Mouse (Mus musculus): ENCODE measurements around the gene Wipf3.

Gene Wipf3

DNA sequence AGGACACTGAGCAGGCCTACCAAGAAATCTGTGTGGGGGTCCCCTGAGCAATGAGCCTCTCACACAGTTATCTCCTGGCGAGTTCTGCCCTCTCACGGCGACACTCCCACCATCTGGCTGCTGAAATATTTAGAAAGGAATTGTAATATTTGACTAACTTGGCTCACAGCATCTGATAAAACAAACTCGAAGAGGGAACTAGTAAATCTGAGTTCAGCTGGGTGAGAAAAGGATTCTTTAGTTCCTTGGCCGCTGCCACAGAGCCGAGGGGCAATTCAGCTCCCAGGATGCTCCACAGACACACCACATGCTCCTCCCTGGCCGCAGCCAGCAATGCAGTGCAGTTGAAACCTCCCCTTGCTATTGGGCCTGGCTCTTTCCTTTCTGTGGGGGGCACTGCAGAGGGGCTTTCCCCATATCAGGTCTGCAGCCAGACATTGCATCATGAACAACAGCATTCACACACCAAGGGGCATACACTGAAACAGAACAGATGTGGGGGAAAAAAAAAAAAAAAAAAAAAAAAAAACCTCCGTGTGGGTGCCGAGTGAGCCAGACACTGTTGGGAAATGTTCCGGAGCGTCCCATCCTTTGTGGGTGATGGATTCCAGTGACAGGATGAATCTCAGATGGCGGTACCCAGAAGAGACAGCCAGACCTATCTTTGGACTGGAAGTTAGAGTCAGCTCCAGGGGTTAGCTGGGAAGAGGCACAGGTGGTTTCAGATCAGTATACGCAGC is 3.6 kb downstream of the Wipf3 start:
- DNase-seq: no peak

DNA sequence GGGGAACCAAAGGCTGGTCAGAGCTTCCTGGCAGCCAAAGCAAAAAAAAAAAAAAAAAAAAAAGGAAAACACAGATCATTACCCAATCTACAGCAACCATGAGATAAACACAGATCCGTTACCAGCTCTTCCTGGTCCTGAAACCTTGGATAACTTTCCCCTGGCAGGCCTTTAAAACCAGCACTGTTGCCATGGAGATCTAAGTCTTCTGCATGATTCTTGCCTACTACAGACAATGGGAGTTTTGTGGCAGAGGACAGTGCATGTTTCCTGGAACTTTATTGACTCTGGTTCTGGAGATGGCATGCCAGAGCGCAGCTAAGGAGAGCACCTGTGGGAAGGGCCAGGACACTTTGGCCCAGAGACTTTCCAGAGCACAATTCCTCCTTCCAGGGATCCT is 4.8 kb downstream of the Wipf3 start:
- DNase-seq: no peak

DNA sequence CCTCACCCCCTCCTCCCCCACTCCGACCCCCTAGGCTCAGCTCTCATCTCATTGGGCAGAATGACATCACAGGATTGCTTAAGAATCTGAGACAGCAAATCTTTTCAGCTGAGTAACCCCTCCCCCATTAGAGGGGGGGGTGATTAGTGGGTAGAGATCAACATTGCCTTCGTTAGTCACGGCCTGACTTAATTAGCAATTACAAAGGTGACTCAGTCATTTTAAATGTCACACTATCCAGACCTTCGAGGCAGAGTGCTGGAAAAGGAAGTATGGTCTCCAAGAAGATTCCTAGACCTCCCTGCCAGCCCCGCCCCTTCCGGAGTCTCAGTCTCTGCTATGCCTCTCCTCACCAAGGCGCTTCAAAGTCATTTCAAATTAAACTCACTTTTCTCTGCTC is 6.3 kb downstream of the Wipf3 start:
- DNase-seq: no peak

DNA sequence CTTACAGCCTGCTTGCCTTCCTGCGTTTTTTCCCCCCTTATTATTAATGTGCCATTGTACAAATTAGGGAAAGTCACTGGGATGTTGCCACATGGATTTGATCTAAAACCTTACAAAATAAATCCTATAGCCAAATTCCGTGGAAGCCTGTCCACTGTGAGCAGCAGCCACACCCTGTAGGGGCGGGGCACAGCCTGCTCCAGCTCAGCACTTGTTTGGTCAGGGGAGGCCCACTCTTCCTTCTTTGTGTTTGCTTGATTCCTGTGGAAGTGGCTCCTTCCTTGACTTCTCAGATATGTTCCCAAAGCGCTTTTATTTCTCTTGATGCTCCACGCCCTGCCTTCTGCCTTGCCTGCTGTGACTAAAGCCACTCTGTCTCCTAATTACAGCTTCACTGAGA is 6.9 kb downstream of the Wipf3 start:
- DNase-seq: no peak

DNA sequence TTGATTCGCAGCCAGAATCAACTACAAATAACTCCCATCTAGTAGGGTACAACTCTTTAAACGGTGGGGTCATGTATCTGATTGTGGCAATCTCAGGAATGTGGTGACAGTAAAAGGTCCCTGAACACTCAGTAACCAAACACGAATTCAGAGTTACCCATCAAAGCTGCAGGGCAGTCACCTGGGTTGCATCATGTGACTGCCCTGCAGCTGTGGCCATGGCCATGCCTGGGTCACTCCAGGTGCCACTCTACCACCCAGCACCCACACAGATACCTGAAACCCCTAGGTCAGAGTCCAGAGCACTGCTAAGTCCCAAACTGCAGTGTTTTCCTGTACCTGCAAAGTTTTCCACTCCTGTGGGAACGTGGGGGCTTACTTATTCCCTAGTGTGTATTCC is 9.1 kb downstream of the Wipf3 start:
- DNase-seq: no peak

DNA sequence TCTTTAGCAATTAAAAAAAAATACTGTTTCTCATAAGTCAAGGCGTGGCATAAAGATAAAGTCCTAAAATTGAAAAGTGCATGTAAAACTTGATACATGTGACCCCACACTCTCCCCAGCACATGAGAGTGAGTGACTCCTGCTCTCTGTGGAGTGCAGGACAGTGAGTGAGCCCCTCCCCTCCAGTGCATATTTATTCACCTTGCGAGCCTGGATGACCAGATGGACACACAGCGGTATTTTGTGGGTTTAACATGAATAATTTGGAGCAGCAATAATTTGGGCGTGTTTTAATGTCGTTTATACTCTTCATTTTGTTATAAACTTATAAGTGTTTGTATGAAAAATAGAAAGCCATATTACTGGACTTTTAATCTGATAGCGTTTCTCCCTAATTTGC is 11.3 kb downstream of the Wipf3 start:
- no peak for DNase-seq

DNA sequence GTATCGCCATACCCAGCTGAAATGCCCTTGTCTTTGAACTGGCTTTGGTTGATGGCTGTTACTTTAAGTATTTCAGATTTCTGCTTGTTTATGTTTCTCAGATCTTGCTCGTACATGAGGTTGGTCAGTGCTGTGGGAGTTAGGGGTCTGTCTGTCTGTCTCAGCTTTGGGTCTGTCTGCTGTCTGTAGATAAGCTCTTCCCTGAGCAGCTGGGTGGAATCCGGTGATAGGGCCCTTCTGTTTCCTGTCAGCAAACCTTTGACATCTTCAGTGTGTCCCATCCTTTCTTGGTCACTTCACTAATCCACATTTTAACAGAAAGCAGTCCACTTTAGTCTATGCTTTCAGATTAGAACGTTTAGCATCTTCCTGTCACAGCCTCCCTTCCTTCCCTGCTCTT is 14.3 kb downstream of the Wipf3 start:
- DNase-seq: no peak

DNA sequence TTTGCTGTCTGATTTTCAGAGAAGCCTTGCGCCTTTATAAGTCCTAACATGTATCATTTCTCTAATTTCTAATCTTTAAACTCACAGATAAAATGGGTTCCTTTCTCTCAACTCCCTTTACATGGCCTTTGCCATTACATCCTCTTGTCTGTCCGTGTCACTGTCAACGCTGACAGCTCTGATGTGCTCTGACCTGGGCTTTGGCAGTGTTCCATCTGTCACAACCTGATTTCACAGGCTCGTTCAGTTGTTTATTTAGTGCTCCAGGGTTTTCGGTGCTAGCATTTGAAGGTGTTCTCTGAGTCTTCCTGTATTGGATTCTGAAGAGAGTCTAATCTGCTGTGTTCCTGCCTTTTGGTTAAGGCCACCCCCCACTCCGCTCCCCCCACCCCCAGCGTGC is 14.7 kb downstream of the Wipf3 start:
- no peak for DNase-seq

DNA sequence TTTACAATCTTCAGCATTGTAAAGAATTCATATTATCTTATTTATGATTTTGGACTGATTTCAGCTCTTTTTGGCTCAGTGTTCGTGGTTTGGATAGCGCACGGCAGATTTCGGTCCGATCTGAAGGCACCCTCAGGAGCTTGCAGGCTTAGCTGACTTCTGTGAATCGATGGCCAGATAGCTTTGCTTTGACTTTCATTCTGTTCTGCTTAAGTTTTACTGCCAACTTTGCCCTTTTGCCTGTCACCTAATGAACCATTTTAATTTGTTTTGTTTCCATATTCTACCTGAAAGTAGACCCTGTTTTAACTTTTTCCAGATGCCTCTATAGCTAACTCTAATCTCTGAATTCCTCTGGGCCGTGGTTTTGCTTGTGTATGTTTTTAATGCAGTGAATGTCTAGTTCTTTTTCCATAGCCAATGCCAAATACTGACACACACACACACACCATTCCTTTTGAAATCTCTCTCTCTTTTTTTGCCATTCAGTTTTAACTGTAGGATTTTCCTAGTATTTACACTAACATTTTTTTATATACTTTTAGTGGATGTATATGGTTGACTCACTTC is 15.9 kb downstream of the Wipf3 start:
- DNase-seq: no peak

DNA sequence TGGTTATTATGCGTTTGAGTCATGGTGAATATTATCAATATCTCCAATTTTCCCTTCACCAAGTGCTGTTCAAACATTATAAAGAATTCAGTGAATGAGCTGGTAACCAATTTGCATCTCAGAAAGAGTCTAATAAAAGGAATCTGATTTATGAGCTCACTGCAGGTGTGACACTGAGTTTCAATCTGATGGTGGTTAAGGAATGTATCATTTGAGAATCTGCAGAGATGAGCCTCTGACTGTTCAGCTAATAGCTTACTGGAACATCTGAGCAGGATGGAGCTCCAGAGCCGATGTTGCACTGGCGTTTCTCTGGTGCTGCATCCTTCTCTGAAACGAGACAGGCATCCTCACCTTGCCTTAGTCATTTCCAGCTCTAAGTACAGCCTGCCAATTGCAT is 17.9 kb downstream of the Wipf3 start:
- no peak for DNase-seq

DNA sequence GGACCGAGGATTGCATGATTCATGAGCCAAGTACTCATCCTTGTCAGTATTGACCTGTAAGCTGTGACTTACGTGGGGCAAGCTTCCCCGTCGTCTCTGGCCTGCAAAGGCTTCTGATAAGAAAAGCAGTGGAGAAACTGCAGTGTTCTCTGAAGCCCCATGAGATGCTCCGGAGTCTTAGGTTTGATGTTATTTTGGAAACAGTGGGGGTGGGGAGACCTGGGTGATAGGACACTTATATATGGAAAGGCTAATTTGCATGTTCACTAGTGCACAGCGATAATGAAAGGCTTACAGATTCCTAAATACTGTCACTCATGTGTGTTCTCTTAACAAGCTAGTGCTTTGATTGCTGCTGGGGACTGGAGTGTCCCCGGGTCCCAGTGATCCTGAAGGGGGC is 30.3 kb downstream of the Wipf3 start:
- DNase-seq: no peak

DNA sequence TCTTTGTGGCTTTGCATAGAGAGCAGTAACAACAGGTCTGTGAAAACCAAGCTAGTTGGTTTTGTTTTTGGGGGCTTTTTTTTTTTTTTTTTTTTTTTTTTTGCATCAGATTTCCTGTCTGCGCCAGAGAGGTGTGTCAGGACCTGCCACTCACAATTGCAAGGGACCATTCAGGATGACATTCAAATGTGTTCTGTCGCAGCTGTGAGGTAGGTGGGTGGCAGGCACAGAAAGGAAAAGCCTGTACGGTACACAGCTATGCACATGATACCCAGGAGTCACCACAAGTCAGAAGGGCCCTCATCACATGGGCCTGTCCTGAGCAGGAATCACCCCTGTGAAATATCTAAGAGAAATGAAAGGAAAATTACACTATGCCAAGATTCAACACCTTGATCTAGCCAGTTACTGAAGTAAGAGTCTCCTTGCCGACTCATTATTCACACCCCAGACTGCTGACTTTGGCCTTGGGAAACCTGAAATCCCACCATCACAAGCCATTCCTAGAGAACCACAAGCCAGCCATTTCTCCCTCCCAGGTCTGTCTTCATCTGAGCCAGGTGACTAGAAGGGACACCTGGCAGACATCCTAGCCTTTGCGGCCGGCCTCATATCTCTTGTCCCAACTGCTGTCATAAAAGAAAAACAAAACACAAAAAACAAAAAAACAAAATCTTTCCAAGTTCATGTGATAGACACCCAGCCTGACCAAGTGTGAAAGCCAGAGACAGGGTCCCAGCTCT is 30.9 kb downstream of the Wipf3 start:
- no peak for DNase-seq

DNA sequence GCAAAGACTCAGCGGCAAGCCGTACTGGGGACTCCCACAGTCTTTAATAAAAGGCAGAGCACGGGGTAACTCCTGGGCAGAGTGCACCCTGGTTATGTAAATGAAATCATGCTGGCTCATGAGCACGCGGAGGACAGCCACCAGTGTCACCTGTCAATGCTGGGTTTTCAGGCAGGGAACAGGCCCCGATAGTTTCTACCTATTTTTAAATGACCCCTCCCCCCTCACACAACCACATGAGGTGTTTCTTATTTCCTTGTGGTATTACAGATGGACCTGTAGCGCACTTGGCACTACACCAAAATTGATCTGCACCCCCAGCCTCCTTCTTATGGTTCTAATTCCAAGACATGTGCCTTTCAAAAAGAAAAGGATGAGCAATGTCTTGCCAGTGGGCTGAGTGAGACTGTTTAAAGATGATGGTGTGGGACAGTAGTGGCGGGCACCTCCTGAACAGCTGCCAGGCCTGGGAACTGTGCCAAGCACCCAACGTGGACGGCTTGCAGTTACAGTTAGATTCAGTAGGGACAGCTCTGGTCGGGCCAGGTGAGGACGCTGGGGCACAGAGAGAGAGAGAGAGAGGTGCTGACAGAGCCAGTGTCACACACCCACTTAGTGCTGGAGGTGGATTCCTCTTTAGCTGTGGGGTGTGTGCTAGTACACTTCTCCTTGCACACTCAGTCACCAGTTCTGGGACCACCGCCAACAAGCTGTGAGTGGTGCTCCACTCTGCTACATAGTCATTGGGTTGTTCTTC is 31.7 kb downstream of the Wipf3 start:
- DNase-seq: no peak

DNA sequence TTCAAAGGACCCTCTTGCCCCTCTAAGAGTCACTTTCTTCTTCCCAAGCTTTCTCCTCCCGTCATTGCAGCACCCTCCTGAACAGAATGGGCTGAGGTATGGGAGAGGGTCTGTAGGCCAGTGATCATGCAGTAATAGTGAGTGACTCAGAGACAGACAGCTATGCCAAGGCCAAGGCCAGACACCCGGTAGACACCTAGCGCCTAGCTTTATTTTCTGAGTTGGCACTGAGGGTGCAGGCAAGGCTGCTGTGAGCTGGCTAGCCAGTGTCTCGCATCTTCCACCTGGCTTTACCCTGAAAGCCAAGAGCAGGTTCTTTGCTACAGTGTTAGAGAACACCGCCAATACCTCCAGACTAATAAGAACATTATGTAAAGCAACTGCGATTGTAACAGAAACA is 33.4 kb downstream of the Wipf3 start:
- no peak for DNase-seq

DNA sequence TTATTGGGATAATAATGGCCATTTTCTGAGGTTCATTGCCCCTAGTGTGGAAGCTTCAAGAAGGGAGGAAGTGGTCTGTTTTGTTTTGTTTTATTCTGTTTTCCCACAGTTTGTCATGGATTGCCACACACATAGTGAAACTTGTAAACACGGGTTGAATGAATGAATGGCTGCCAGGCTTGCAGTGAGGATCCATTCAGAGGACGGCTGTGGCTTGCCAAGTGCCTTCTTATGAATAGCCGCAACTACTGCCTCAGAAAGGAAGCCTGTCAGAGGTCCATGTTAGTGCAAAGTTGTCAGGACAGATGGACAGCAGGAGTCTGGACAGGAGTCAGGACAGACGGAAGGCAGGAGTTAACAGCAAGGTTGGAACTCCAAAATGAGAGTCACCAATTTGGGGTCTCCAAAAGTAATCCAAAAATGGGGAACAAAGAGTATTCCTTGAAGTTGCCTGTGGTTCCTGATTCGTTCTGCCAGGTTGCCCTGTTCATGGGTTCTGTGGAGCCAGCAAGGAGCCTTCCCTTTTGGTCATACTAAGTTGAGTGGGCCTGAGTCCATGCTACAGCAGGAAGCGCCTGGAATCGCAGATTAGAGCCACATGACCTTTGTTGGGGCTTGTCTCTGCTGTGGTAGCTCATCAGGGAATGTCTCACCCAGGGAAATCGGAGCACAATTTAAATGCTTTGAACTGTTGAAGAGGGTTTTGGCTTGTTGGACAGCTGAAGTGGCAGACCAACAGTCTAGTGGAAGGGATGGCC is 34.5 kb downstream of the Wipf3 start:
- DNase-seq: no peak

DNA sequence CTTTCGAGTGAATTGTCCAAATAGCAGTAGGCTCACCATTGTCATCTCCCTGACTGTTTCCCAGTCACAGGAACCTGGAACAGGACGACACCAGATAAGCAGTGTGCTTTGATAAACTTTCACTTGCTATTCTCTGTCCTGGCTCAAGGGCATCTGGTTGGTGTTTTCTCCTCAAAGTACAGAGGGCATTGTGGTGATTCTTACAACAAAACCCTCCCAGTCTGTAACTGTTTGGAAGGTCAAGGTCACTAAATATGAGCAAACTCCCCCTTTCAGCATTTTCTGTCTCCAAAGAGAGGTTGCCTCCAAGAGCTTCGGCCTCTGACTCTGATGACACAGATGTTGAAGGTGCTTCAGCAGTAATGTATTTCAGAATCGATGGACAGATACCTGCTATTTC is 35.5 kb downstream of the Wipf3 start:
- DNase-seq: no peak

DNA sequence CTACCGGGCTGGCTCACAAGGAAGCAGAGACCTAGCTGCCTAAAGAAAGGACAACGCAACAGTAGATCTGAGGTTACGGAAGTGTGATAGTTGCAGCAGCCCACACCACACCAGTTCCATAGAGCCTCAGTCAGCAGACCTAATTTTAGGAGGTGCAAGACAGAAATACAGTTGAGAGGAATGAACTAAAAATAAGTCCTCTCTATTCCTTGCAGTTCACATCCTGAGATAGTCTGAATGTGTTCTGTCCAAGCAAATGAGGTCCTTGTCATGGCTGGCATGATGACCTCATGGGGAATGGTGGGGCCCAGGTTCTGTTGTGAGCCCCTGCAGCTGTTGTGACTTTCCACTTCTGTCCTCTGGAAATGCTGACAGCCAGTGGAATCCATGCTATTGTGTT is 38.0 kb downstream of the Wipf3 start:
- DNase-seq: no peak

DNA sequence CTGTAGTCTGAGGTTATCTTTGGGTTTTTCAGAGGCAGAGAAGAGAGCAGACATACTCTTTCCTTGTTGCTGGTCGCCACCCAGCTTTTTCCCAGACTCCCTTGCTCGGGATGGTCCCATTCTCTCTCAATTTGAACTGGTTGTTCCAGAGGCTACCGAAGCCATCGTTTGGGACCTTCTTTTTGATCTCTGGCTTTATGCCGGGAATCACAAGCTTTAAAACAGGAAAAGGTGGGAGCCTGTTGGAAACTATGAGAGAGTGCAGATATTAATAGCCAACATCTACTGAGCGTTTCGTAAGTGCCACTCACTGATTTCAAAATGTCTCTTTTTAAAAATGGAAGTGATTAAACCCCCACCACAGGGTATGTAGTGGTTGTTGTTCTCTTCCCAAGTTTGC is 42.5 kb downstream of the Wipf3 start:
- no peak for DNase-seq

DNA sequence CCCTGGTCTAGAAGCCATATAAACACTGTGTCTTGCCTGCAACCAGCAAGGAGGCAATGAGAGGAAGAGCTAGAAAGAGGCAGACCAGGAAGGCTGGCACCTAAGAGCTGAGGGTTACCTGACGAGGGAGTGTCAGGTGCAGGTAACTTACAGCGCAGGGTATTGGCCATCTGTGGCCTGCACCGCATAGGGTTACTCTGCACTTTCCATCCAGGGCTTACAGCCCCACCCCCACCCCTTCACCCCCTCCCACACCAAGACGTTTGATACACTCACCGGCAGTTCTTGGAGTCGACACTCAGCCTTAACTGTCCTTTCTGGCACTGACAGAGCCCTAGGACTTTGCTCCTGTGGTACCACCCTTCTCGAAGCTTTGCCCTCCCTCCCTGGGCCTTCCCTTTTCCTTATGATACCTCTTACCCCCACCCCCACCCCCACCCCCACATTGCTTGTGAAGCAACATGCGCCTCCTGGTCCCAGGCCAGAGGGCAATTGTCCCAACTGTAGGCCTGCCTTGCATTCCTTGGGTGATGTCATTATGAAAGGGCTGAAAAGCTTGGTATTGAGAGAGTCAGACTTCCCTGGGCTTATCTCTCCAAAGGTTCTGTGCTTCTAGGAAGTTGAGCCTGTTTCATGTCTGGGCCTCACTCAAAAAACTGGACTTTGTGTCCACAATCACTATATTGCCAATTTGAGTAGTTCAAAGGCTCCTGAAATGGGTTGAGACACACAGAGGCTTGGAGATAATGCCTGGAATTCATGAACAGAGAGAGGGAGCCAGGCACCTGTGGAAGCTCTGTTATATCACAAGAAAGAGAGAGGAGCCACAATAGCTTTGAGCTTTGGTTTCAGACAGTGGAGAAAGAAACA is 43.7 kb downstream of the Wipf3 start:
- DNase-seq: no peak

DNA sequence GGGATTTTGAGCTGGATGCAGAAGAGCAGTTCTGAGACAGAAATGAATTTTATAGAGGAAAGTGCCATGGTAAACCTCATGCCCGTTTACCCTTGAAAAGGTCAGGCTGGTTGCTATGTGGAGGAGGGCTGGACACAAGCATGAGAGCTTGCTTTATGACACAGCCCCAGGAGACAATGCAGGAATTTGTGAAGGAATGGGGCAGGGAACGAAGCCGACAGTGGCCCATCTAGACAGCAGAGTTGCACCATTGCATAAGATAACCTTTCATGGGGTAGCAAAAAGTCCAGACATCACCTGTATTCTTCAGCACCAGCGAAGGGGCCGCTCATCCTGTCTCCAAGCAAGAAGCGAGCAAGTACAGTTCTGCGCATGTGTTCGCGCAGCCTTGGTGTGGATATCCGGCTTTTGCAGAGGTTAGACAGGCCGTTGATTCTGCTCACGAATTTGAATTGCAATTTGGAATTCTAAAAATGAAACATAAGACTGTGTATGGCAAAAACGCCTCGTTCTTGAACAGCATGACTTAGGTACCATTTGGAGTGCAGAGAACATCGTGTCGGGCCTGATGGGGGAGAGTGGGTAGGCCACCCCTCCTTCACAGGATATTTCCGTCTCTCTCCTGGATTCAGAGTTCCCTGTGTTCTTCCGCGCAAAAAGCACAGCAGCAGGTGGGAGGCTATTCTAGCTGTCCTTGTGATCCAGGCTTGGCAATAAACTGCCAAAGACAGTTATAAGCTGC is 46.7 kb downstream of the Wipf3 start:
- DNase-seq: no peak

DNA sequence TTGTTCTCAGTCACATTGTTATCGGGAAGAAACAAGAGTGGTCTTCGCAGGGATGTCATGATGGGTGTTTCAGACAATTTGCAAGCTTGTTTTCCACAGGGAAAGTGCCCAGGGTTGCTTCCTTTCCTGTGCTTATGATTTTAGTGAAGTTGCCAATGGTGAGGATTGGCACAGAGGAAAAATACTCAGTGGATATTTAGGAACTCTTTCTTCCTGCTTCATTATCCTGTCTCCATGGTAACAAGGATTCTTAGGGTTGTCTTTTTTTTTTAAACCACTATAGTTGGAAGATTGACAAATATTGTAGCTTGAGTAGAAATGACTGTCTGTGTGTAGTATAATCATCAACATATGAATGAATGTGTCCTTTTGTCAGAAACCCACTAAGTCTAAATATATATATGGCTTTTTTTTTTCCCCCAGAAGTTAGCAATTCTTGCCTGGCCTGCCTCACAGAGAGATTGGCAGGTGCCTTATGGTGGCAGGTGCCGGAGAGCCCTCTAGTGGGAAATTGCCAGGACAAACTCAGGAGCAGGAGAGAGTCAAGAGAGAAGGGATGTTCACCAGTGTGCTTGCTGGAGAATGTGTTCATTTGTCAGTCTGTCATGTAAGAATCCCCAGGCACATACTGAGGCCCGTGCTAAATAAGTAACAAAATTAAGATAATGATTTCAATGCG is 49.4 kb downstream of the Wipf3 start:
- no peak for DNase-seq
